Mouse (Mus musculus): ENCODE measurements around the gene Taok1. TPM values are rescaled to one million over a fixed set of nuclear protein-coding genes. Genes with fewer than 3 reads are reported as not detected.
A peak's percentile ranks its signal among the peaks of the same experiment; 100 is the strongest.

The Taok1 gene
- polyA plus RNA-seq, 1 experiment from 2014 or later, result 10.1 TPM

DNA sequence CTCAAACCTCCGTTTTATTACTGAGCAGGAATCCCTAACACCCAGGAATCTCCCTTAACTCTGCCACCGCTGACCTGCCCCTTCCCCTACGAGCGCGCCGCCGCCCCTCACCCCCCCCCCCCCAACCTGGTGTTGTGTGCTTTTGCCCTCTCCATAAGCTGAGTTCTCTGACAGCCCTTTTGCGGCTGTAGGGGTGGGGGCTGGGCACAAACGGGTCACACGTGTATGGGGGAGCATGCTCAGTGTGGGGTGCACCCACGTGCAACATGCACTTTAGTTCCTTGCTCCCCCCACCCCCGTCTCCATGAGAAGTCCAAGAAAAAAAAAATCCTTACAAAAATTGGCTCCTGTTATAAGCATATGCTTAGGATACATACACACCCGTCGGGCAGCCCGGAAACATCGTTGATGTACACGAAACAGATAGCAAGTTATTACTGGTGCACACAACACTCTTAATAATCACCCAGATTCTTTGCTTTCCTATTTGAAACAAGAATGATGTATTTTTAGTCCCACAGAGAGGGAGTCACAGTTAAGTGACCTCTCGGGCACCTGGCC, 115.2 kb downstream of the Taok1 start:
- H3K9ac ChIP-seq (ENCODE audit: low read length), result peak overlapping the region; percentile 95
- peak overlapping the region; percentile 96 for H3K4me2 ChIP-seq (ENCODE audit: low read depth, low read length)
- H3K4me3 ChIP-seq (ENCODE audit: low read length), result peak overlapping the region; percentile 95
- peak overlapping the region; percentile 87 for H3K27ac ChIP-seq (ENCODE audit: low read length)
- peaks cover 65% of the 10 kb centered on the region for H3K4me1 ChIP-seq (ENCODE audit: control insufficient read depth, insufficient read depth, low read length)
- 0% methylated on average over 18 of the region's 18 CpGs for WGBS
- no peaks in the 10 kb centered on the region for H3K9me3 ChIP-seq (replicated peaks; ENCODE audit: control insufficient read depth, low read length)
- no peaks in the 10 kb centered on the region for H3K27me3 ChIP-seq (ENCODE audit: control insufficient read depth, insufficient read depth, low read length)
- no peaks in the 10 kb centered on the region for H3K36me3 ChIP-seq (ENCODE audit: control insufficient read depth, insufficient read depth)
- ATAC-seq (replicated peaks; ENCODE audit: extremely low read depth, insufficient read depth, low FRiP score), result no peak

DNA sequence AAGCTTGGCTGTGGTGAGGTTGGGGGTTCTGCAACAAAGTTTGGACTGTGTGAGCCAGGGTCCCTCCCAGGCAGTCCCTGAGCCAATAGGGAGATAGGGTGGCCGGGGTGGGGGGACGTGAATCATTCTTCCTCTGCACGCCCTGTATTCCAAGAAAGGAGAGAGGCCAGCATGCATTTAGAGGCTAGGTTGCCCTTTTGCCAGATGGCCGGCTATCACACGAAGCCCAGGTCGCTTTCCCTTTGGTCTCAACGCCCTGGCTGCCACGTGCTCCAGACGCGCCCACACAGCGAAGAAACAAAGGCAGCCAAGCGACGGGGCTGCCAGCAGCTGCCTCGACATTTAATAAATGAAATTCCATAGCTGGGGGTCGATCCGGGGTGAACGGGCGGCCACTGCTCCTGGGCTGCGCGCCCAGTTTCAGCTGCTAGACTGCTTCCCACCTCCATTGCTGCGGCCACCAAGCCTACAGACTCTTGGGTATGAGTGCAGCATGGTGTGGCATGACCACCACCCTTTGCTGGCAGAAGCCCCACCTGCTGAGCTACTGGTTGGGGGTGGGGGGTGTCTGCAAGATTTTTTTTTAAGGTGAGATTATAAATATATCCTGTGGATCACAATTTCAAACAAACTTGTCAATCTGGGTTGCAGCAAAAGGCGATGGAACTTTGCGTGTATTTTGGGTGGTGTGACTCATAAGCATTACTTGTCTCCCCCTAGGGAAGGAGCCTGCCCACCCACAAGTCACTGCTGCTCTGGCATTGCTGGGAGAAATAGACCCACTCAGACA, 115.9 kb downstream of the Taok1 start:
- Histone ChIP-seq H3K4me2 (ENCODE audit: low read depth, low read length) (peak overlapping the region; percentile 96), H3K27ac (ENCODE audit: low read length) (peak overlapping the region; percentile 87), H3K9me3 (replicated peaks; ENCODE audit: control insufficient read depth, low read length) (no peaks in the 10 kb centered on the region), H3K9ac (ENCODE audit: low read length) (peak overlapping the region; percentile 95), H3K27me3 (ENCODE audit: control insufficient read depth, insufficient read depth, low read length) (no peaks in the 10 kb centered on the region), H3K36me3 (ENCODE audit: control insufficient read depth, insufficient read depth) (no peaks in the 10 kb centered on the region), H3K4me3 (ENCODE audit: low read length) (peak overlapping the region; percentile 95), H3K4me1 (ENCODE audit: control insufficient read depth, insufficient read depth, low read length) (peaks cover 66% of the 10 kb centered on the region)
- ATAC-seq (replicated peaks; ENCODE audit: extremely low read depth, insufficient read depth, low FRiP score), result peak; percentile 42
- WGBS, result under 1% methylated on average over 23 of the region's 23 CpGs

DNA sequence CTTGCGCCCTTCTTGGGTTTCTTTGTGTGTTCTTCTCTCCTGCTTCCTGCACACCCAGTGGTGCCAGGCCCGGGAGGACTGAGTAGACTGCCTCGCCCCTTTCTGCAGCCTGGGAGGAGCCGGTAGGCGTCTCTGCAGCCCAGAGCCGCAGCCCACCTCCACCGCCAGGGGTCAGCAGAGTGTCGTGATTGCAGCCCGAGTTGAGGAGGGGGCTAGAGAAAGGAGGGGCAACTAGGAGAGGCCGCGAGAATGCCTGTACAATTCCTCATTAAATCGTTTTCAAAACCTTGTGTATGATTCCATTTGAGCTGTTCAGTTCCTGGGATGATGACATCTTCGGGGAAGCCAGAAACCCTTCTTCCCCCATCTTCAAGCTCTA, 116.5 kb downstream of the Taok1 start:
- Histone ChIP-seq H3K4me2 (ENCODE audit: low read depth, low read length) (peak overlapping the region; percentile 96), H3K9me3 (replicated peaks; ENCODE audit: control insufficient read depth, low read length) (no peaks in the 10 kb centered on the region), H3K27ac (ENCODE audit: low read length) (peak overlapping the region; percentile 87), H3K9ac (ENCODE audit: low read length) (peak overlapping the region; percentile 95), H3K4me3 (ENCODE audit: low read length) (peak overlapping the region; percentile 95), H3K36me3 (ENCODE audit: control insufficient read depth, insufficient read depth) (no peaks in the 10 kb centered on the region), H3K27me3 (ENCODE audit: control insufficient read depth, insufficient read depth, low read length) (no peaks in the 10 kb centered on the region), H3K4me1 (ENCODE audit: control insufficient read depth, insufficient read depth, low read length) (peaks cover 65% of the 10 kb centered on the region)
- ATAC-seq (replicated peaks; ENCODE audit: extremely low read depth, insufficient read depth, low FRiP score), result peak; percentile 49
- 1% methylated on average over 13 of the region's 13 CpGs for WGBS

DNA sequence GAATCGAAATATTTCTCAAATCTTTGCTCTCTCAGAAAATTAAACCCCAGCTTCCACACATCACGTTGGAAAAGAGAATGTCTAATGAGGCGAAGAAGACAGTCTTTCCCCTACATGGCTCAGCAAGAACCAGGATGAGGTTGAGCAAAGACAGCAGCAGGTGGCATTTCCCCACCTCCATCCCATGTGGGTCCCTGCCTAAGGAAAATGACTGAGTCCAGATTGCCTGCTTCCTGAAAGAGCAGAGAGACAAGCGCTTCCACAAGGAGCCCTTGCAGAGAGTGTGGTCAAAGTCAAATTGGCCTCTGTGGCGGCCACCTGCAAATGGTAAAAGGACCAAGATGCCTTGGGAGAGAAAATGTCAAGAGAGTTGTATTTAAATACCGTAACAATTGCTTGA, 117.2 kb downstream of the Taok1 start:
- 76% methylated on average over 6 of the region's 6 CpGs for WGBS

DNA sequence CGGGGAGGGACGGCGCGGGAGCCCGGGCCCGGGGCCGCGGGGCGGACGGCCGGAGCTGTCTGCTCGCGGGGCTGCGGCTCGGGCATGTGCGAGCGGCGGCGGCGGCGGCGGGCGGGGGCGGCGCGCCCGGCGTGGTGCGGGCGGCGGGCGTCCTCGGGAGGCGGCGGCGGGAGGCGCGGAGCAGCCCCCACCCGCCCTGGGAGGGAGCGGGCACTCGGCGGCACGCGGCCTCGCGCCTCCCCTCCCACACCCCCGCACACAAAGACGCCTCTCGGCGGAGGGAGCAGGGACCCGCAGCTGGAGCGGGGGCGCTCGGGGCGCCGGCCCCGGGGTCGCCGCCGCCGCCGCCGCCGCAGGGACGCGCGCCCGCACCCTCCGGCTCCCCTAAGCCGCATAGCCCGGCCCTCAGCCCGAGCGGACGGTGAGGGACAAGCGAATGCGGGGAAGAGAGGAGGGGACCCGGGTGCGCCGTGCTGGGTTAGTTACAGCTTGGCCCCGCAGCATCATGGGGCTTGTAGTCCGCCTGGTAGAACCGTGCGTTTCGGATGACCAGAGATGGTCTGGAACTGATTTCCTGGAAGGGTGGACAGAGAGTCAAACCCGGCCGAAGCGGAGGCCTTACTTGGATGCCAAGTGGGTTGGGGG, 117.9 kb downstream of the Taok1 start, which contains the start of gene Ankrd13b:
TSS of gene Ankrd13b (minus strand) at position 88 of the 645 bp plus-strand sequence.
- H3K36me3 ChIP-seq (ENCODE audit: control insufficient read depth, insufficient read depth), result no peaks in the 10 kb centered on the region
- H3K4me2 ChIP-seq (ENCODE audit: low read depth, low read length), result peak within 1 kb of the TSS; percentile 99
- peak within 1 kb of the TSS; percentile 89 for H3K9ac ChIP-seq (ENCODE audit: low read length)
- under 1% methylated on average over 72 of the region's 87 CpGs for WGBS
- ATAC-seq (replicated peaks; ENCODE audit: extremely low read depth, insufficient read depth, low FRiP score), result 0 out of 2 replicates have a peak, but pooled peaks have one; percentile 17
- H3K4me1 ChIP-seq (ENCODE audit: control insufficient read depth, insufficient read depth, low read length), result peaks cover 52% of the 10 kb centered on the region
- peak within 1 kb of the TSS; percentile 87 for H3K4me3 ChIP-seq (ENCODE audit: low read length)
- H3K9me3 ChIP-seq (replicated peaks; ENCODE audit: control insufficient read depth, low read length), result no peaks in the 10 kb centered on the region
- 0 out of 2 replicates have a peak within 1 kb of the TSS, but pooled peaks have one; percentile 11 for H3K27ac ChIP-seq (ENCODE audit: low read length)
- H3K27me3 ChIP-seq (ENCODE audit: control insufficient read depth, insufficient read depth, low read length), result no peaks in the 10 kb centered on the region

More for the DNA sequence above, 117.2 kb downstream of the Taok1 start:
- no peaks in the 10 kb centered on the region for H3K27me3 ChIP-seq (ENCODE audit: control insufficient read depth, insufficient read depth, low read length)
- H3K4me3 ChIP-seq (ENCODE audit: low read length), result no peak overlapping the region
- peak overlapping the region; percentile 87 for H3K27ac ChIP-seq (ENCODE audit: low read length)
- no peak for ATAC-seq (replicated peaks; ENCODE audit: extremely low read depth, insufficient read depth, low FRiP score)
- H3K4me2 ChIP-seq (ENCODE audit: low read depth, low read length), result peak overlapping the region; percentile 99
- H3K9me3 ChIP-seq (replicated peaks; ENCODE audit: control insufficient read depth, low read length), result no peaks in the 10 kb centered on the region
- peak overlapping the region; percentile 40 for H3K9ac ChIP-seq (ENCODE audit: low read length)
- no peaks in the 10 kb centered on the region for H3K36me3 ChIP-seq (ENCODE audit: control insufficient read depth, insufficient read depth)
- peaks cover 60% of the 10 kb centered on the region for H3K4me1 ChIP-seq (ENCODE audit: control insufficient read depth, insufficient read depth, low read length)

DNA sequence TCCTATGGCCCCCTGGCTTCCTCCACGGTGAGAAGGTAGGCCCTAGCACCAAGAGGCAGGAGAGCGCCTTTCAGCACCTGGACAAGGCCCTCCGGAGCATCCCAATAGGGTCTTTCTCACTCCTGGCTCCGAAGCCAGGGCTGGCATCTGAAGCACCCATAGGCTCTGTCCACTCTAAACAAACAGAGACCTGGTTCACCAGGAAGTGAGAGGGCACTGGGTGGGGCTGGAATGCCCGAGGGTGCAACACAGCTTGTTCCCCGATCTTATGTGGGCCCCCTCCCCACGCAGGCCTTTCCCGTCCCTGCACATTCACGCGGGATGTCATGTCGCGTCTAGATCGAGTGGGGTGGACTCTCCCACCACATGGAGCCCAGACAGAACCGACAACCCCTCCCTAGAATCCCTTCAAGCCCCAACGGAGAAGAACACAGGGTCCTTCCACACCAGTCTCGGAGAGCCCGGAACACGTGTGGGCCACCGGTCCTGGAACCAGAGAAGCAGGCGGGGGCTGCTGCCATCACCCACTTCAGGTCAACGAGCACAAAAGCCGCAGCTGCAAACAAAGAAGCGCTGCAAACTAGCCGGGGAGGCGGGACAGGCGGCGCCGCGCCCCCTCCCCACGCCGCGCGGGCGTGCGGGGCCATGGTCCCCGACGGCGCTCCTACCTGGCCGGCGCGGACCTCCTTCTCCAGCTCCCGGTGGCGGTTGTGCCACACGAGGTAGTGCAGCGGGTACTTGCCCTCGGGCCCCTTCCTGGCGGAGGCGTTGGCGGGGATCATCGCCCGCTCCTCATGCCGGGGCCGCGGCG, 118.6 kb downstream of the Taok1 start:
- peak overlapping the region; percentile 89 for H3K9ac ChIP-seq (ENCODE audit: low read length)
- no peaks in the 10 kb centered on the region for H3K9me3 ChIP-seq (replicated peaks; ENCODE audit: control insufficient read depth, low read length)
- 5% methylated on average over 50 of the region's 55 CpGs for WGBS
- ATAC-seq (replicated peaks; ENCODE audit: extremely low read depth, insufficient read depth, low FRiP score), result no peak
- H3K27me3 ChIP-seq (ENCODE audit: control insufficient read depth, insufficient read depth, low read length), result no peaks in the 10 kb centered on the region
- H3K36me3 ChIP-seq (ENCODE audit: control insufficient read depth, insufficient read depth), result no peaks in the 10 kb centered on the region
- peak overlapping the region; percentile 99 for H3K4me2 ChIP-seq (ENCODE audit: low read depth, low read length)
- peaks cover 45% of the 10 kb centered on the region for H3K4me1 ChIP-seq (ENCODE audit: control insufficient read depth, insufficient read depth, low read length)
- peak overlapping the region; percentile 87 for H3K4me3 ChIP-seq (ENCODE audit: low read length)
- H3K27ac ChIP-seq (ENCODE audit: low read length), result no peak overlapping the region

DNA sequence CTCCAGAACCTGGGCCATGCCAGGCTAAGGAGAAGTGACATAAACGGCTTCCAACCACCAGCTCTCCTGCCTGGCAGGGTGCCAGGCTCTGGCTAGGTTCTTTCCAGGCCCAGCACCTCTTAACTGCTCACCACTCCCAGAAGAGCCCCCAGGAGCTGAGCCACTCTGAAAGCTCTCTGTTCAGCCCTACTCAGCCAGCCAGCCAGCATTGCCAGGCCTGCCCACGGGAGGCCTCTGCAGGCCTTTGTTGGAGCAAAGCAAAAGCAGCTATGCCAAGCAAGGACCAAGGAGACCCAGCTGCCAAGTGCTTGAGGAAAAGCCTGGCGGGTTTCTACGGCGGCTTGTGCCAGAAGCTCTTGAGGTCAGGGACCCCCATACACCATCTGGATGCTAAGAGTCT, 120.8 kb downstream of the Taok1 start:
- WGBS, result 55% methylated on average over 5 of the region's 5 CpGs
- H3K4me2 ChIP-seq (ENCODE audit: low read depth, low read length), result 0 out of 2 replicates have a peak overlapping the region, but pooled peaks have one; percentile 3
- no peaks in the 10 kb centered on the region for H3K36me3 ChIP-seq (ENCODE audit: control insufficient read depth, insufficient read depth)
- H3K9ac ChIP-seq (ENCODE audit: low read length), result no peak overlapping the region
- ATAC-seq (replicated peaks; ENCODE audit: extremely low read depth, insufficient read depth, low FRiP score), result no peak
- no peak overlapping the region for H3K4me3 ChIP-seq (ENCODE audit: low read length)
- H3K9me3 ChIP-seq (replicated peaks; ENCODE audit: control insufficient read depth, low read length), result no peaks in the 10 kb centered on the region
- H3K27ac ChIP-seq (ENCODE audit: low read length), result no peak overlapping the region
- no peaks in the 10 kb centered on the region for H3K27me3 ChIP-seq (ENCODE audit: control insufficient read depth, insufficient read depth, low read length)
- H3K4me1 ChIP-seq (ENCODE audit: control insufficient read depth, insufficient read depth, low read length), result peaks cover 40% of the 10 kb centered on the region

DNA sequence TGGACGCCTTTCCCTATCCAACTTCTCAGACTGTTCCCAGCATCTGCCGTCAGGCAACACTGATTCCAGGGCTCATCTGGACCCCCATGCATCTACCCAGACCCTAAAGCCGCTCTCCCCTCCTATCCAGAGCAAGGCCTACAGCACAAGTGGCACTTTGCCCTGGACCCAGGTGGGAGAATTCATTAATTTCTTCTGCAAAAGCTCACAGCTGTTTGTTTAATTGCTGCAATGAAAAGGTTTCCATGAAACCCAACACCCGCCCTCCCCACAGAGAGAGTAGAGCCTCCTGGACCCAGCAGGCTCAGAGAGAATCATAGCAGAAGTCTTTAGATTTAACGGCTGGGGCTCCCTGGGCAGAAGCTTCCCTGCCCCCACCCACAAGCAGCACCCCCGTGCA, 122.4 kb downstream of the Taok1 start:
- Histone ChIP-seq H3K36me3 (ENCODE audit: control insufficient read depth, insufficient read depth) (no peaks in the 10 kb centered on the region), H3K27ac (ENCODE audit: low read length) (no peak overlapping the region), H3K4me3 (ENCODE audit: low read length) (no peak overlapping the region), H3K9ac (ENCODE audit: low read length) (no peak overlapping the region), H3K4me2 (ENCODE audit: low read depth, low read length) (no peak overlapping the region), H3K27me3 (ENCODE audit: control insufficient read depth, insufficient read depth, low read length) (no peaks in the 10 kb centered on the region), H3K4me1 (ENCODE audit: control insufficient read depth, insufficient read depth, low read length) (peaks cover 29% of the 10 kb centered on the region), H3K9me3 (replicated peaks; ENCODE audit: control insufficient read depth, low read length) (no peaks in the 10 kb centered on the region)
- ATAC-seq (replicated peaks; ENCODE audit: extremely low read depth, insufficient read depth, low FRiP score), result no peak
- WGBS, result 77% methylated on average over 6 of the region's 6 CpGs
